Mouse (Mus musculus) lung, postnatal 25 days (tissue): ENCODE results near the gene Smad1.
A peak's percentile ranks its signal among the peaks of the same experiment; 100 is the strongest.
"Not testable (repeated sequence)": the region's sequence is repeated elsewhere in the genome, so short reads cannot be mapped to it uniquely, and the experiment has no call there.

Experiments
- DNase-seq: peaks from one replicate; pipeline ENCODE4 v3.0.0; 2022; ENCODE audit warnings: low spot score

Smad1 gene

DNA sequence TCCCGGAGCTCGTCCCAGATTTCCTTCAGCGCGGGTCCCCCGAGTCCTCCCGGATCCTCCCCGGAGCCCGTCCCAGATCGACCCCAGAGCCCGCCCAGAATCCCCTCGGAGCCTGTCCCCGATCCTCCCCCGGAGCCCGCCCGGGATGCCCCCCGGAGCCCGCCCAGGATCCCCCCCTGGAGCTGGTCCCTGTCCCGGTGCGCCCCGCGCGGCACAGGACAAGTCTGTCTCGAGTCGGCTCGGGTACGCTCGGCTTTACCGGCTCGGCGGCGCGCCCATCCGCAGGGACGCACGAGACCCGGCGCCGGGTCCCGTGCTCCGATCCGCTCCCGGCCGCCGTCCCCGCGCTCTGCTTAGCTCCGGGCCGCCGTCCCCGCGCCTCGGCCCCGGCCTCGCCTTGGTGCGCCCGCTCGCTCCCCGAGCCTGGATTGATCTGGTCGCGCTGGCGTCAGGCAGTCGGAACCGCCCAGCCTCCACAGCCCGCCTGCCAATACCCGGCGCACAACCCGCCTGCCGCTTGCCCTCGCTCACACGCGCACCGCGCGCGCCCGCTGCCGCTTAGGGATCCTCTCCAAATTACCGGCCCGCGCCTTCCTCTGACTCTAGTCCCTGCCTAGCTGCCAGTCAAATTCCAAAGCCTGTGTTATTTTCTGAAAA is at the start of gene Smad1:
Smad1 (minus strand) TSS at position 525 of the 657 bp plus-strand sequence.
- peak; percentile 95 for DNase-seq

DNA sequence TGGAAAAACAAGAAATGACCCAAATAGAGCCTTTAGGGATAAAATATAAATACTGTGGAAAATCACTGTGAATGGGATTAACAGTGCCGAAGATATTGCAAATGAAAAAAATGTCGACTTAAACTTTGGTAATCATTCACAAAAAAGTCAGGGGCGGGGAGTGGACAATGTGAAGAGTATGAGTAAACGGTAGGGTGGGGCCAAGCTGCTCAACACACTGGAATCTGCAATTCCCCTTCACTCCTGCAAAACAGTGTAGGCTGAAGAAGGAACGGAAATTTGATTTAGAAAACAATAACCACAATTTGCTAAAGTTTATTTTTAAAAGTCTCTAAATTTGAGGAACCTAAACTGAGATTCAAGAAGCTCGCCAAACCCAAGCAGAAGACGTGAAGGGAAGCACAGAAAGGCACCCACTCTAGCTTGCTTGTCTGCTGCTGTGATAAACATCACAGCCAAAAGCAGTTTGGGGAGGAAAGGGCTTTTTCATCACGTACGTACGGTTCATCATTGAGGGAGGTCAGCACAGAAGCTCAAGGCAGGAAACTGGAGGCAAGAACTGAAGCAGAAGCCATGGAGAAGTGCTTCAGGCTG is 48.0 kb upstream of the Smad1 start:
- DNase-seq = peak; percentile 22

DNA sequence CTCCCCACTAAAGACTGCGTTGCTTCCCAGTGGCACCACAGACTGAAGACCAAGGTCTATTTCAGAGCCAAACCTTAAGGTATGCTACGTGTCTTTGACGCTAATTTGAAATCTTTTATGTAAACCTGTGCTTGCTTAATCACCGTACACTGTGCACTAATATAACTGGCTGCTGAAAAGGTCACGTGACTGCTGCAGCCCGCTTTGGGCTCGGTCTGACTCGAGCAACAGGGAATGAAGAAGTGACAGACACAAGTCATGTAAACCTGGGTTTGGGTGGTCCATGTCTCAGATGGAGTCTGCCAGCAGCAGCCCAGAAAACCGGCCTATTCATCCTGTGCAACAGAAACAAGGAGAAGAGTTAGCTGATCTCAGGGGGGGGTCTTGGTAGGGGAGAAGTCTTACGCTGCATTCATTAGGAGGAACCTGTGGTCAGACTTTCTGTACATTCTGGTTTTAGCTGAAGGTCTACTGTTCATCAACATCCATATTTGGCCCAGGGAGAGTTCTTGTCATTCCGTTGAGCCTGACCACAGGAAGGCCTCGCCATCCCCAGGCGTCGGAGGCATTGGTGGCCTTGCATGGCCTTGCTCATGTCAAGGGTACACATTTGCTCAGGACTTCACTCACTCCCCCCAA is 44.3 kb upstream of the Smad1 start:
- DNase-seq = no peak

DNA sequence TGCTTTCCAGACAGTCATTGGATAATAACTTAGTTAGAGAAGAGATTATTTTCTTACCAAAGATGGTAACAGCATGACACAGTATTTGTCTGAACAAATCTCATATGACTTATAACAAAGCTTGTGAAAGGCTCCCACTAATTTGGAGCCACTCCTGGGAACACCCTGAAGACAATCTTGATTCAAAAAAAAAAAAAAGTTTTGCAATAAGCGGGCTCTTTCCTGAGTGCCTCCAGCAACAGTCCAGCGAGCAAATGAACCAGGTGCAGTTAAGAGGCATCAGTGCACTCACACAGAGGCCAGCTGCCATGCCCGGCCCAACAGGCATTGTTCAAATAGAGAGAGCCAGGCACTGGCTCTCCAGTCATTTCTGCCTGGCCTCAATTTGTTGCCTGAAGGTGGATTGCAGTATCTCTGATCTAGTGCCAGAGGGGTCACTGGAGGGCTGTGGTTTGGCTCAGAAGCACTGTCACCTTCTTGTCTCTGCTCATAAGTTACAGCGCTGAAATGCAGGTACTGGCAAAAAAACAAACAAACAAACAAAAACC is 34.7 kb upstream of the Smad1 start:
- peak; percentile 4 for DNase-seq

DNA sequence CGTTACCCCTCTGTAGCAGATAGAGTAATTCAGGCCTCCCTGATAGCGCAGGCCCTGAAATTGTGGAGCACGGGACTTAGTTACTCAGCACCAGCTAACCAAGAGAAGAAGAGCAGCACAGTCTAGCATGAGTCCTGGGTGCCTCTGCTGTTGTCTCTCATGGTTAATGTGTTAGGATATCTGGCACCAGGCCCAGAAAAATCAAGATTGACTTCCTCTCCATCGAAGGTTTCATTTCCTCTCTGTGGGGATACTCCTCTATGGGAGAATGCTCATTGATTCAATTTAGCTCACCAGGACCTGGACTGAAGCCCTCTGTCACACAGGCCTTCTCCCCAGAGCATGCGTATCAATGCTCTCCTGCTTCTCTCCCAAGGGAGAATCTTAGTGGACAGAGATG is 15.6 kb upstream of the Smad1 start:
- peak; percentile 45 for DNase-seq

DNA sequence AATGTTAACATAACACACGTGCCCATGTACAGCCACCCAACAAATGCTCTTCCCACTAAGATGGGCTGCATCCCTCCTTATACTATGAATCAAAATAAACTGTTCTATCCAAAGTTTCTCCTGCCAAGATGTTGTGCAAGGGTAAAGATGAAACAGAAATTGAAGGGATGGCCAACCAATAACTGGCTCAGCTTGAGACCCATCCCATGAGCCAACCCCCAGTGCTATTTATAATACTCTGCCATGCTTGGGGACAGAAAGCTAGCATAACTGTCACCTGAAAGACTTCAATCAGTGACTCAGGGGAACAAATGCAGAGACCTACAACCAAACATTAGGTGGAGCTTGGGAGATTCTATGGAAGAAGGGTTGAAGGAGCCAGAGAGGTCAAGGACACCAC is 11.2 kb upstream of the Smad1 start:
- DNase-seq = no peak

DNA sequence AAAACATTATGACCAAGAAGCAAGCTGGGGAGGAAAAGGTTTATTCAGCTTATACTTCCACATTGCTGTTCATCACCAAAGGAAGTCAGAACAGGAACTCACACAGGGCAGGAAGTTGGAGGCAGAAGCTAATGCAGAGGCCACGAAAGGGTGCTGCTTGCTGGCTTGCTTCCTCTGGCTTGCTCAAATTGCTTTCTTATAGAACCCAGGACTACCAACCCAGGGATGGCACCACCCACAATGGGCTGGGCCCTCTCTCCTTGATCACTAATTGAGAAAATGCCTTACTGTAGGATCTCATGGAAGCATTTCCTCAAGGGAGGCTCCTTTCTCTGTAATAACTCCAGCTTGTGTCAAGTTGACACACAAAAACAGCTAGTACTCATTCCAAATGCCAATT is 8.0 kb upstream of the Smad1 start:
- DNase-seq = not testable (repeated sequence)

DNA sequence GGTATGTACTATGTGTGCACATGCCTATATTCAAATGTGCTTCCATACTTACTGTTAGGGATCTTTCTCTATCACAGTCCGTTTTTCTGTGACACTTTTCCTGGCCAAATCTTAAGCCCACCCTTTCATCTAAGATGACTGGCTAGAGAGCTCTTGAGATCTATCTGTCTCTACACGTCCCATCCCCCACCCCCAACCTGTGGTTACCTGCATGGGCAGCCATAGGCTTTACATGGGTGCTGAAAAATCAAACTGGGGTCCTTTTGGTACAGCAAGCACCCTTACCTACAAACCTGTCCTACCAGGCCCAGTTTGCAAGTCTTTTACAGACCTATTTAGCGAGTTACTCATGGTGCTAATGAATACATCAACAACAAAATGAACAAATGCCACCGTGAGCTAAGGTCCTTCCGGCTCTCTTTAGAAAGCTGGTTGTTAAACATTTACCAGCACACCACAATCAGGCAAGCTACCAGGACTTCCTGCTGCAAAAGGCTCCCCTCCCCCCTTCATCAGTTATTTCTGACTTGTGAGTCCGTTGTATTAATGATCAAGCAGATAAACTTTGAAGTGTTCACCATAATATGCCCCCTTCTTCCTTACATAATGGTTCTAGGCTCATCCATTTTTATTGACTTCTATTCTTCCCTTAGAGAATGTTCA is 5.7 kb upstream of the Smad1 start:
- DNase-seq = no peak

DNA sequence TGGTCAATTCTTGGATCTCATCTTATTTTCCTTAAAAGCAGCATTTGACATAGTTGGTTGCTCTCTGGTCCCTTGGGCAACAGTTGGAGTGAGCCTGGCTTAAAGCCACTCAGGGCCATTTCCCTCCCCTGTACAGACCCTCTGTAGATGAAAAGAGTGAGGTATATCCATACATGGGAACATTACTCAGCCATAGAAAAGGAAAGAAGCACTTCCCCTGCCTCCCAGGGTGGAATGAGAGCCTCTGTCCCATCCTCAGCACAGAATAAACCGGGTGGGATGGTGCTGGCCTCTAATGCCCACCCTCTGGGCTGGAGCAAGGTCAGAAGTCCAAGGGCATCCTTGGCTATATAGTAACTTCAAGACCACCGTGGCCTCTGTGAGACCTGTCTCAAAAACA is 1.4 kb upstream of the Smad1 start:
- DNase-seq = no peak

DNA sequence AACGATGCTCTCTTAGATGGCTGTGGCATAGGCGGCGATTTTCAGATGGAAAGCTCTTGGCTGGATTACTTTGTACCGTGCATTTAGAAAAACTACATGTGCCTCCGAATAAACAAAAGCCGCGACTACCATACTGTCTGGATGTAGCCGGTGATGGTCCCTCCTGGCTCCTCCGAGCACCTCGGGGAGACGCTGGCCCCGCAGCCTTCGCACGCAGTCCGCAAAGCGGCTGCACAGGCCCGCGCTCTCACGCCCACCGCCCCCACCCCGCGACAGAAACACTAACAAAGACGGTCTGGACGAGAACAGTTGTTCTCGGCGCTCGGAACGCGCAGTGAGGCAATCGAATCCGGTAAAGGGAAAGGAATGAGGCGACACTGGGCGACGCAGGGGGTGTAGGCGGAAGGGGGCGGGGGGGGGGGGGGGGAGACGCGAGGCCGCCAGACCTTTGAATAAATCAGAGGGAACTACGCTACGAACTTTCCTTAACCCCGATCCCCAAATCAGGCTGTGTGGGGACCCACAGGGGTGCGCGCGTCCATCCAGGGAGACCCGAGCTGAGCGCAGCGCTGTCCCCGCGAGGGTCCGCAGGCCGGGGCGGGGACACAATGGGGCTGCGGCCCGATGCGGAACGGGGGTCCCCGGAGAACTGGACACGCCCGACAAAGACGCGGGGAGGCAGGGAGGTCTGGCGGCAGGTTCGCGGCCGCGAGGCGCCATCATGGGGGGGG is 902 bp downstream of the Smad1 start:
- DNase-seq = peak; percentile 54

DNA sequence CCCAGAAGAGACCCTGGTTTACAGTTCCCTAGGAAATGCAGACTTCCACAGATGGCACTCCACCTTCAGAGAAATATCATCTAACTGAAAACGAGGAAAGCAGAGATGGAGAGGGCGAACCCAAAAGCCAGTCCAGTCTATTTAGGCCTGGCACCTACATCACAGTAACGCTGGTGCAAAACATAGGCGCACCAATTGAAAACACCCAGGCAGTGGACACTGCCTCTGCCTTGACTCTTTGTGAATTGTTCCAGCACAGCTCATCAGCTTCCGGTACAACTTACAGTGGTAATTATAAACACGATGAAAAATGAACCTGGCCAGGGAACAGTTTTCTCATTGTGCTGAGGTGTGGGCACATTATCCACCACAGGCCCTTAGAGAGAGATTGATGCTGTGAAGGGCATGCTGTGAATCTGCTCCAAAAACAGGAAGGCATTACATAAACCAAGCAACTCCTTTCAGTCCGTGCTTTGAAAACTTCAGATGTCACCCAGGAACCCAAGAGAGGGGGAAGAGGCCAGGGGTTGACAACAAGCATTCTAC is 1.5 kb downstream of the Smad1 start:
- DNase-seq = no peak

DNA sequence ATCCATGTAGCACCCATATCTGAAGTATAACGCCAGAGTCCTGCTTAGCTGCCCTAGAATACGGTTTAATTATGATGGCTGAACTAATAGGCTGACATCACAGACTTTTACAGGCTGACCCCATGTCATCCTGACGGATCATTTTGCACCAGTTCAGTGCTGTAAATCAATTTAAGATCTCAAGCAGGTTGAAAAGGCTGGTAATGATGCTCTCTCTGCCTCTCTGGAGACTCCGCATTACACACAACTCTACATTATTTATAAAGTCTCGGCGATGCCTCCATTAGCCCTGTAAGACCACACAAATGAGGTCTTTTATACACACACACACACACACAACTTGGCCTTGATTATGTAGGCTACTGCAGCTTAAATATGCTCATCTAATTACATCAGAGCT is 2.4 kb downstream of the Smad1 start:
- no peak for DNase-seq

DNA sequence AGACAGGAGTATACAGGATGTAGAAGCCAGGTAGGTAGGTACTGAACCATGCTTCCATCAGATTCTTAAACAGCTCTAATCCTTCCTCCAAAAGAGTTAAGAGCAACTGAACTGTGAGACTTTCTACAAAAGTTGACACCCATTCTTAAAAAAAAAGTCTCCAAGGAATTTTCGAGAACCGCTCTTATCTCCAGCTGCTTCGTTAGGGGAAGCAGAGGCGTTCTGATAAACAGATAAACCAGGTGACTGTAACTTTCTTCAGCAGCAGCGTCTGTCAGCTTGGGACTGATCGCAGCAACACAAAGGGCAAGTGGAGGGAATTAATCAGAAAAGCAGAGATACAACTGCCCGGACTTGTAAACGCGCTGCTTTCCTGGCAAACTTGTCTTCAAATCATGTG is 5.3 kb downstream of the Smad1 start:
- no peak for DNase-seq

DNA sequence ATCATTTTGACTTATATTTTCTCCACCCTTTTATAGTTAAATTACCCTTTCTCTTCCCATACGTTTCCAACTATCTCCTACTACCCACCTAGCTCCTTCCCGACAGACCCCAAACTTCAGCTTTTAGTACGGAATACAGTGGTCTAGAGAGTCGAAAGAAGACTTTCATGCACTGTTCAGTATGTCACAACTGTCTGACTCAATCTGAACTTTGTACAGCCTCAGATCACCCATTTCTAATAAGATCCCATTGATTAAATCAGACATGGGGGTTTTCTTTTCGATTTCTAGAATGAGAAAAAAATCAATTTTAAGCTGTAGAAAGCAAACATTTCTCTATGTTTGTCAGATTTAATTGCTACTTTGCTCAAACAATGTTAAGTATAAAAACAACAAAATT is 6.1 kb downstream of the Smad1 start:
- DNase-seq = no peak

DNA sequence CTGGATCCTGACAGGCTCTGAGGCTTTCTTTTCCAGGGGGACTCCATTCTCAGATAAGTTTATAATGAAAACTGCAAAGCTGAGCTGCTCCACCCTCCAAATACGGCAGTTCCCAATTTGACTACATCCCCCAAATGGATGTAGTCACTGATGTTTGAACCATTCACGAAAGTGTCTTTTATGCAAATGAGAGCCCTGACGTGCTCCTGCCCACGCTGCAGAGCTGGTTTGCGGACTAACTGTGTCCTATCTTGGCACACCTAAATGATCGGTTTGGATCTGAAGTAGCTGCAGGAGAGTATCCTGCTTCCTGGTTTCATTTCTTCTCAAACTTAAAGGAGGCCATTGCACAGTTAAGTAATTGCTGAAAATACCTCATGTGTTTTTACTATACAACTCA is 6.7 kb downstream of the Smad1 start:
- DNase-seq = no peak

DNA sequence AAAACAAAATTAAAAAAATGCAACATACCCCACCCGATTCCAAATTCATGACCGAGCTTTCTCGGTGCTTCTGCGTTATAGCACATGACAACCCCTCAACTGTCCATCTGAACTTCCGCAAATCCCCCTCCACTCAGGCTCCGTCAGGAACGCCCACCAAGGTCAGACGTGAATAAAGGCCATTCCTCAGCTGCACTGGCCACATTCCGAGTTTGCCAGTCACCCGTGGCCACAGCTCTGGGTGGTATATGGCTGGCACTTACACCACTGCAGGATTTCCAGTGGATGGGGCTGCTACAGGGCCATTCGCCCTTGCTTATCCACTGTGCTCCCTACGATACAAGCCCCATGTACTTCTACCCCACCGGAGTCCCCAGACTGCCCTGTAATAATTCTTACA is 7.9 kb downstream of the Smad1 start:
- DNase-seq = no peak

DNA sequence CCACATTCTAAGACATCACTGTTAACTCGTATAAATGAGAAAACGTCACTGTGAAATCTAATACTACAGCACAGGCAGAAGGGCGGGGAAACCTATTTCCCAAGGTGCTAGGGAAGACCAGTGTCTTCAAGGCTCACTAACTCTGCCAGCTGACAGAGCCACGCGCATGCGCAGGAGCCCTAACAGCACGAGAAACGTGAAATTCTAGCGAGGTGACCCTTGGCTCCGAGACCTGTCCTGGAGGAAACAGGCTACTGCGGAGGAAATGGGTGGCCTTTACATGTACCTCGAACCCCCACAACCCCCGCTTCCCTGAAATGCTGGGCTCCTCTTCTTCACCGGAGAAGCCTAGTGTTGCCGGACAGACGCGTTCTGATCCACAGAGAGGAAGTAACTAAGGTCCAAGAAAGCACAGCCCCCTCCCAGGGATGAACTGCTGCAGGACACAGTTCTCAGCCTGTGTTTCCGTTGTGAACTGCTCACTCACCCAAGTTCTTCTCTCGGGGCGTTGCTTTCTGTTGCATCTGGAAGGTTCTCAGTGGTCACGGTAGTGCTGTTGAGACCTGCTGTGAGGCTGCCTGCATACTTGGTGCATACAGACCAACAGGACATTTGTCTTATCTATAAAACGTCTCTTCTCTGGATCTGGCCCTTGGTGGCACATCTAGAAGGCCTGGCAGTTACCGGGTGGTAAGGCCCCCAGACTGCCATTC is 10.1 kb downstream of the Smad1 start:
- DNase-seq = no peak

DNA sequence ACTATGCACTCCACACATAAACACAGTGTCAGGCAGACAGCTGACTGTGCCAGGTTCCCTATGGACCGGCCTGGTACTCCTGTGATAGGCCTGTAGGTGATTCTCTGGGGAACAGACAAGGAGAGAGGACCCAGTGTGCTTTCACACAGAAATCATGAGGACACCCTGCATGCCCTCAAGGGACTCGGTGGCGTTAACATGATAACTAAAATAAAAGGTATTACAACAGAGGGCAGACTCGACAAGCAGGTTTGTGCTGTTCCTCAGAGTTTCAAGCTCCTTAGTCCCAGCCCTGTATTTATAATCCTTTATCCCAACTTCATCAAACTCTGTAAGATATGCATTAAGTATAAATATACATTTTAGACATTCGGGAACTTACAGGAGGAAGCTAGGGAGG is 12.5 kb downstream of the Smad1 start:
- DNase-seq = no peak

DNA sequence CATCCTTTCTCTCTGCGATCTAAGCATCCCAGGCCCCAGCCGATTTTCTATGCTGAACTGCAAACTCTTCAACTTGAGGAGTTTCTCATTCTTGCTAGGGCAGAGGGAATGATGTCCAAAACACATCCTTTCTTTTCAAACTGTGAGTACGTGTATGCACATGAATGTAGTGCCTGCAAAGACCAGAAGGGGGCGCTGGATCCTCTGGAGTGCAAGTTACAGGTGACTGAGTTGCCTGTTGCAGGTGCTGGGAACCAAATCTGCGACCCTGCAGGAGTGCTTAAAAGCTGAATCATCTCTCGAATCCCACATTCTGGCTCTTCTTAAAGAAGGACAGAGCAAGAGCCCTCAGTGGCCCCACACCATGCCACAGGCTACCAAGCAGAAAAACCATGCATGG is 13.0 kb downstream of the Smad1 start:
- no peak for DNase-seq

DNA sequence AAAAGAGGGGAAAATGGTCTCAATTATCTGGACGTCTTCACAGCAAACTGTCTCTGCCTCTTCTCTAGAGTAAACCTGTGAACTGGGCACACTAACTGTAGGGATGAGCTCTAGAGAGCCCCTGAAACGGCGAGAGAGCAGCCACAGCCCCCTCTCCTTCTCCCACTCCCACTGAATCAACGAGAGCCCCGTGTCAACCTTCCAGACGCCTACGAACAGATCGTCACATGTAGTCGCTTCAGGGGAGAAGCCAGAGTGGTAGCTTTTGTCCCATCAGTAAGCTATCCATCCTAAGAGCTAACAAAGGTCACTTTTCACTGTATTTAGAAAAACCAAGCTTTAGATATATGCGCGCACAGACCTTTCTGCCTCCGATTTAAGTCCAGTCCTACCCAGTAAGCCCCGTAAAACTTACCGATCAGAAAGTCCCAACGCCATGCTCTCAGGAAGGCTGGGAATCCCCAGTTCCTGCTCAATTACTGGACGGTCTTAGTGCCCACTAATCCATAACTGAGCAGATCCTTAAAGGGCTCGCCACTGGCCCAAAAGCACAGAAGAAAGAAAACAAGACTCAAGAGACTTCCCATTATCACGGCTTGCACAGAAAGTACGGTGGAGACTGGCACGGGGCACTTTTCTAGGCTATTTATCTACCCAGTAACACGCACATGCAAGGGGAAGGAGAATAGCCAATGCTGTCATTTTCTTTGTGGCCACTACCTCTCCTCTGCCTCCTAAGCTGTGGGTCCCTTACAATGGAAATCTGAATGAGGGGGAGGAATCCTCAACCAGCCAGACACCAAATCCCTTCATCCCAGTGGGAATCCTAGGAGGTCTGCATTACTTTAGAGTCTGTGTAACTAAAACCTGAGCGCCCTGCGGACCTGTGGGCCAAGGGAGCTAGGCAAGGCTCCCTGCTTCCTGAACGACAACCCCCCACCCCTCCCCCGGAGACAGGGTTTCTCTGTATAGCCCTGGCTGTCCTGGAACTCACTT is 14.7 kb downstream of the Smad1 start:
- no peak for DNase-seq
